Mouse (Mus musculus): ENCODE measurements around the gene Olfr1443.
"Not testable (repeated sequence)": the region's sequence is repeated elsewhere in the genome, so short reads cannot be mapped to it uniquely, and the experiment has no call there.

The Olfr1443 gene

DNA sequence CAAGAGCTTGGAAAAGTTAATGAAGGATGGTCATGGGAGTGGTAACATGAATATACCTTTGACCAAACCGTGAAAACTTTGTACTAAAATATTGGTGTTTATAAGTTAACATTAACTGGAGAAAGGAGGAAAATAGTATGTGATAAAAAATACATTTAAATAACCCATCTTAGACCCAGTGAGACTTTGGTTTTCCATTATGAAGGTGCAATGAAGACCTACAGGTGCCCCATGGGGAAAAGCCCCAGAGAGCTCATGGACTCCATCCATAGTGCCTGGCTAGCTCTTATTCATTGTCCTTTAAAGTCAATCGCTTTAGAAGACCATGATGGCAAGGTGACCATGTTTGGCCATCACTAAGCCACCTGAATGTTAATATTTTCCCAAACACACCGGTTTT, at the start of gene Olfr1443:
Gene Olfr1443, plus strand, starts transcription at position 301 of the 400 bp plus-strand sequence.
- no peak for DNase-seq (ENCODE audit: low read depth)

DNA sequence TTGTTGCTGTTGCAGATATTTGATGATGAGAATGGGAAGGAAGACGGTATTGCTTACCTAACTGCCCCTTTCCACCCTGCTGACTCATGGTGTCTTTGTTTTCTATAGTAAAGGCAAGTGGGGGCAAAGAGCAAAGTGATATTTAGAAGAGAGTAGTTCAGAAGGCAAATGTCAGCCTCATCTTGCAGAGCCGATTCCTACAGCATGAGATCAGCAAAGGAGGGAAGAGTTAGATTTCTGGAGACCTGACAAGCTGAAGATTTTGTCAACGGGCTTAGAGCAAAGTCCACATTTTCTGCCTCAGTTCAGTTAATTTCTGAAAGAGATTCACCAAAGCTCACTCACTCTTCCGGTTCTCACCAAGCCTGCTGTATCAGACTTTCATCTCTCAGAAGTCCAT, 44.7 kb upstream of the Olfr1443 start, which contains the start of gene Glyat:
Gene Glyat, plus strand, starts transcription at position 133 of the 400 bp plus-strand sequence.
- DNase-seq (ENCODE audit: low read depth) = no peak

DNA sequence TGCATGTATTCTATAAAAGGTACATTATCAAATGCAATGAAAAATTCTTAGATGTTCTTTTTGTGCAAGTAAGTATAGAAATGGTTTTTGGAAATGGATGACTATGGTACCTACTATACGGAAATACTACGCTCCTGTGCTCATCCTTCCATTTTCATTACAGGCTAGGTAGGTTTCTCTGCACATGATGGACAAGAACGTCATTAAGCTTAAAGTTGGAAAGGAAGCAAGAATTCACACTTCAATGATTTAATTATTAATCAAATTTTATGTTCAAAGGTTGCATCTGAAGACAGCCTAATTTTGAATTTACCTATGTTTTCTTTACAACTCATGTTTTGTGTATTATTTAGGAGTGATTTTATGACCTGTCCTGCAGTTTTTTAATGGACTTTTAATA, 43.7 kb upstream of the Olfr1443 start:
- no peak for DNase-seq (ENCODE audit: low read depth)

DNA sequence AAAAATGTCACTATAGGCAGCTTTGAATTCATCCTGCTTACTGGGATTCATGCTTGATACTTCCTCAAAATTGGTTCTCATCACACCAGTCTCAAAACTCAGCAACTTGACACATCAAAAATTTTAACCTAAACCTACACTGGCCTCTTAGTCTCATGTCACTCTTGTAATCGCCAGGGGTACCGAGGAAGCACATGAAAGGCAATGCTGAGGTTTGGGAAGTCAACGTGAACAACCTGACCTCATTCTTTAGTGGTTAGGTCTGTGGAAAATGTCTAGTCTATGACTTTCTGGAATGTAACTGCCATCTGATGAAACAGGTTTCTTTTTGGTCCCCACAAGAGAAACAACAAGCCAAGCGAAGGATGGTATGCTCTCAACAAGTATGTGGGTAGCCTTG, 42.9 kb upstream of the Olfr1443 start:
- DNase-seq (ENCODE audit: low read depth) = no peak

DNA sequence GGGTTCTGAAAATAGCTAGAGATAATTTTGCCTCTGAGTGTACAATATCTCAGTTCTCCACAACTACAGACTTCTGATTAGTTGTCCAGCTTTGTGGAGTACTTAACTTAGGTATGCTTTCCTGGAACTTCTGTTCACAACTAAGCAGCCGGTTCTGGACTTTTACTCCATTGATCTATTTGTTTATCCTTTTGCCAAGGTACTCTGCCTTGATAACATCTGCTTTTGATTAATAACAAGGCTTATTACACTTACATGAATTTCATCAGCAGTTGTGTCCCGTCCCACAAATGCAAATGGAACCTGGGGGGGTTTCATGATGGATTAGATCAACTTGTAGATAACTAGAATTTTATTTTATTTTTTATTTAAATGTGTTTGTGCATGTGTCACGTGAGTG, 41.0 kb upstream of the Olfr1443 start:
- DNase-seq (ENCODE audit: low read depth) = no peak

DNA sequence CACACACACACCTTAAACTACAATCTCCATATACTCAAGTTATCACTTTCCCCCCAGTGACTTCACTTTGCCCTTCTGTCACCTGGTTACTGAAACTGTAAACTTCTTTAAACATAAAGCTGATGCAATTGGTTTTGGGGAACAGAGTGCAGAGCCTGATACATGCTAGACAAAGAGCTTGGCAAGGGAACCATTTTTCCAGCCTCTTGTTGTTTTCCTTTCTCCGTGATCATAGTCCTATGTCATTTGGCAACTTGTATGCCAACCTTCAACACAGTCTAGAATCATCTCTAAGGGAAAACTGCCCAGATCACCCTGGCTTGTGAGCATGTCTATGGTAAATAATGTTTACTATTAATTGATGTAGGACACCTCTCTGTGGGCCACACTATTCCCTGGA, 39.9 kb upstream of the Olfr1443 start:
- DNase-seq (ENCODE audit: low read depth) = no peak

DNA sequence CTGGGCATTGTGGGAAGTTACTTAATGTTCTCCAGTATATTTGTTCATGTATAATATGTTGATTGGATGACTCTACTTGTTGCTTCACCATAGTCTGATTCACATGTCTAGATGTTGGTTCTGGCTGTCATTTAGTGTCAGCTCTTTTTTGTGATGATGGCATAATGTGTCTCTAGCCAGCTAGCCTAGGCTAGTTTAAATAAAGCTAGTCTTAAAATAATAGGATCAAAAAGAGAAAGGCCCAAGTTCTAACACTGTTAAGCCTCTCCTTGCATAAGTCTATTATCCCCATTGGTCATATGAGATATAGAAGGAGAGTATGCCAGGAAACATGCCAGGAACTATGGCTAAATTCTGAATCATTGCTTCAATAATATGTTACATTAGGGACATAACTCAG, 28.4 kb upstream of the Olfr1443 start:
- DNase-seq (ENCODE audit: low read depth) = no peak

DNA sequence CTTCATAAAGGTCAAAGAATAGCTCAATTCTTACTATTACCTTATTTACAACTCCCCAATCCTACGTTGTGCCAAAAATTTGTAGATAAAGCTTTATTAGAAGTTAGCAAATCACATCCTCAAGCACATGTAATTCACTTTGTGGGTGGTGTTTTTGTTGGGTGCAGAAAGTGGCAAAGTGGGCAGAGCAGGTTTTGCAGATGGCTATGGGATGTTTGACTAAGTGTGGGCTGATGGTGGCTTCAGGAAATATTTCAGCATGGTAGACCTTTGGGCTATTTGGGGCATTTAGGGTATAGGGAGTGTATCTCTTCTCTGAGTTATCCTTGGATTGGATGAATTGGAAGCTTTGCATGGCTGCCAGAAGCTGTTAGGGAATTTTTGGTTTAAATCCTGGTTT, 11.8 kb upstream of the Olfr1443 start:
- DNase-seq (ENCODE audit: low read depth) = no peak

DNA sequence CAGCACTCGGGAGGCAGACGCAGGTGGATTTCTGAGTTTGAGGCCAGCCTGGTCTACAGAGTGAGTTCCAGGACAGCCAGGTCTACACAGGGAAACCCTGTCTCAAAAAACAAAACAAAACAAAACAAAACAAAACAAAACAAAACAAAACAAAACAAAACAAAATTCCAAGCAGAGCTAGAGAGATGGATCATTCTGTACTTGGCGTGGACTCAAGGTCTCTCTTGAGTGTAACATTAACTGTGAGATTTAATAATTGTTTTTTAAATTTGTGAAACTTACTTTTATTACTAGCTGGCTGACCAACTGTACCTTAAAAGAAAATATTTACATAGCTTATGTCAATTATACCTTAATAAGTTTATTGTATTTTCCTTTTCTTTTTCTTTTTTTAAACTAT, 9.3 kb upstream of the Olfr1443 start:
- DNase-seq (ENCODE audit: low read depth) = not testable (repeated sequence)

DNA sequence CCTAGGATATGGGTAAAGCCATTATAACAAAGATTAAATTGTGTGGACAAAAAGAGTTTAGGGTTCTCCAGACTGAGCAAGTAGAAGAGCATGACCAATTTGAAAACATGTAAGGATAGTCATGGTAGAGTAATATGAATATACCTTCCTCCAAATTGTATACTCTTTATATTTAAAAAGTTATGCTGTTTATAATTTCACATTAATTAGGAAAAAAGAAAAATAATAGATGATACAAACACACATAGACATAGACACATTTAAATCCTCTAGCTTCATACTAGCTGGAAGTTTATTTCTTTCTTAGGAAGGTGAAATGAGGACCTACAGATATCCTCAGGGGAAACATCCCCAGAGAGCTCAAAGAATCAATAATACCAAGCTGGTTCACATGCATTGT, 7.8 kb upstream of the Olfr1443 start, which contains the start of gene Olfr1442:
Gene Olfr1442, plus strand, starts transcription at position 301 of the 400 bp plus-strand sequence.
- DNase-seq (ENCODE audit: low read depth) = no peak

DNA sequence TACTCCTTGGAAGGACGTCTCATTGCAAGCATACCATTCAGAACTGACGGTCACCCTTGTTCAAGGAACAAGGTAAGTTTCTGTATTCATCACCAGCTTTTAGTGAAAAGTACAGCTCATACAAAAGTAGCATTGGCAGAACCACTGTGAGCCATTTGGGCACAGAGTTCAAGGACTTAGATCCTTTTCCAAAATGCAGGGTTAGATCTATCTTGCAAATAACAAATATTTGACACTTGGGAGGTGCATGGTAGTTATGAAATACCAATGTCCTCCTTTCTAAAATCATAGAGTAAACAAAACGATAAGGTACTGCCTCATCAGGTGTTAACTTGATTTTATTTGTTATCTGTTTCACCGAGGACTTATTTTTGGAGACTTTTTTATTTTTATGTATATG, 6.9 kb upstream of the Olfr1443 start:
- DNase-seq (ENCODE audit: low read depth) = no peak

DNA sequence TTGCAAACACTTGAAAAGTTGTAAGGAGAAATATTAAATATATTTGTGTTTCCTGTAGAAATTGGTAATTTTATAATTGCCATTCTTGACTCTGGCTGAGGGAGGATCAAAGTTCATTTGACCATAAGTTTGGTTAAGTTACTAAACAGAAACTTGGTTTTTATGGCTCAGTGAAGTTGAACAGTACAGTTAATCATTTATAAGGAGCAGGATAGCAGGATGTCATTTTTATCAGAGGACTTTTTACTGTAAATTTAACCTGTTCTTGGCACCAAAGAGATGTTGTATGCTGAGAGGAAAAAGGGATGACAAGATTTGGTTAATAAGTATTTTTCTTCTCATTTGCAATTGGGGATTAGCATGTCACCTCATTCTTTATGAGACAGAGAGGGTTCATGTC, 6.7 kb downstream of the Olfr1443 start:
- no peak for DNase-seq (ENCODE audit: low read depth)

DNA sequence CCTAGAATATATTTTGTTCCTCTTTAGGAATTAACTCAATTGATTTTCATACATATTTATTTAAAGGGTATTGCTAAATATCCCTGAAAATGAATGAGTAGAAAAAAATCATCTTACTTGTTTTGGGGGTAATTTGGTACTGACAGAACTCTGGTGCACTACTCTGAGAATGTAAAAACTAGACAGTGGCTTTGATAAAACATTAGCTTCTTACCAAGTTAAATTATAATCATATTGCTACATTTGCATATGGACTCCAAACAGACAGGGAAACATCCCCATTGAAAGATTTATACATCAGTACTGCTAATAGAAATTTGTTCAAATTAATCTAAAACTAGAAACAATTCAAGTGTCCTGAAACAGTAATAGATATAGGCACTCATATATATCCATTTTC, 7.3 kb downstream of the Olfr1443 start:
- no peak for DNase-seq (ENCODE audit: low read depth)

DNA sequence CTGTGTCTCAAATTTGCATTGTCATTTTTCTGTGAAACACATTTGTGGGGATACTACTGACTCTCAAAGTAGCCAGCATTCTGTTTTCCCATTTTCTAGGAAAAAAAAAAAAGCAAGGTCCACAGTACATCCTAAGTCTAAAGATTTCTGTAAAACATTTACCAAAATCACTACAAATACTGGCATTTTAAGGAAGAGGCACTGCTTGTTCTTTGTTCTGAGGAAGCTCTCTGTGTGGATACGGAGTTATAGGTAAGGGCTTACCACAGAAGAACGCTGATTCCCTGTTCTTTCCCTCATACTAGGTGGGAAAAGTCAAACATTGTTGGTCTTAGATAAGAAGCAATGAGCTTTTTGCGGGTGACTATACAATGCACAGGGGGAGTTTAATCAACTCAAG, 17.7 kb downstream of the Olfr1443 start, which contains the start of gene Keg1:
Gene Keg1, plus strand, starts transcription at position 197 of the 400 bp plus-strand sequence.
- DNase-seq (ENCODE audit: low read depth) = no peak

DNA sequence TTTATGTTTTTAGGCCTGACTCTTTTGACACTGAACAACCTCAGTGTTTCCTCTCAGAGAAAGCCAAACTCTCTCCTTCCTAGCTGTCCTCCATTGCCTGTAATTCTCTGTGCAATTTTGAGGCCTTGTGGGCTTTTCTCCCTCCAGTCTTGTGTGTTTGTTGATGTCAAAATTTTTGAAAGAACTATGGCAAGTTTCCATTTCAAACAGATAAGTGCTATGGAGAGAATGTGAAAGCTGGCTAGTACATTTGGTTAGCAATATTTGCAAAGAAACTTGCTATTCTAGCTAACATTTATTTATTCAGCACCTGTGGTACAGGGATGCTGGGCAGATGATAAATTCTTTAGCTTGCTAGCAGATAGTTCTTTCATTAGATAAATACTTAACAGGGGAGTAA, 18.3 kb downstream of the Olfr1443 start:
- no peak for DNase-seq (ENCODE audit: low read depth)

DNA sequence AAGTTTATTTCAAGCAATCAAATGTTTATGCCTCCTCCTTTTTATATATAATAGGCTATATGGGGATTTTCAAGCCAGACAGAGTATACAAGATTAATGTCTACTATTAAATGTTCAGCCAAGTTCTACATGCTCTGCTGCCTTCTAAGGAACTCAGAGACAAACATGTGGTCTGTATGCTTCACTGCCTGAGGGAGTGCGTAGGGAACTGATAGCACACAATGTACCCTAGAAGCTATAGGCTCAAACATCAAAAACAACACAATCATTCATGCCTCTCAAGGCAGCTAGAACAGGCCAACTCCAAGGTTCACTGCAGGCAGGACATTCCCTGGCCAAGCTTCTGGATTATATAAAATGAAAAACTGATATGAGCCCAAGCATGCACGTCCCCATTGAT, 30.5 kb downstream of the Olfr1443 start:
- no peak for DNase-seq (ENCODE audit: low read depth)

DNA sequence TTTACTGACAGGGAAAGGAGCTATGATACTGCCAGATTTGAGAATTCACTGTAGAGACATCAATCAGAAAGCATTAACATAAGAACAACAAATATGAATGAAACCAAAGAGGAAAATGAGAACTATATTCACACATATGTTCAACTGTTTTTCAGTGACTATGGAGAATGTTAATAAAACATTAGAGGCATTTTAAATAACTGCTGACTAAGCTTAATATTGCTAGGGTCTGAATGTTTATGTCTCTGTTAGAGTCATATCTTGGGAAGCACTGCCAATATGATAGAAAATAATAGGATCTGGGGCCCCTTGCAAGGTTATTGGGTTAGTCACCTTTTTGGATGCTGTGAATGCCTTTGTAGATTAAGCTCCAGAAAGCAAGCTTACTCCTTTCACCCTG, 31.1 kb downstream of the Olfr1443 start:
- DNase-seq (ENCODE audit: low read depth) = no peak

DNA sequence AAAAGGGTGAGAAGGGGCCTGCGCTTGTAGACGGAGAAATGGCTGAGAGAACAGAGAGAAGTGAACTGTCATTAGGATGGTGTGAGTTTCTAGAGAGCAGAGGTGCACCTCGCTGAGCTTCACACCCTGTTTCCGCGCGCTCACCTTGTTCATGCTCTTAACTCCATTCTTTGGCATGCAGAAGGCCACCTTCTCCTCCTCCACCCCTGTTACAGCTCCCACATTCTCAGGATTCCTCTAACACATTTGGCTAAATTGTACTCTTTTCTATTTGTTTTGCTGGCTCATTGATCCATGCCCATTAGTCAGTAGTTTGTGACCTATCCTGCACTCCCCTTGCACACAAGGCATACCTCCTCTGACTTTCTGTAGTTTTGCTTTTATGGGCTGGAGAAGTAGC, 41.3 kb downstream of the Olfr1443 start:
- no peak for DNase-seq (ENCODE audit: low read depth)

DNA sequence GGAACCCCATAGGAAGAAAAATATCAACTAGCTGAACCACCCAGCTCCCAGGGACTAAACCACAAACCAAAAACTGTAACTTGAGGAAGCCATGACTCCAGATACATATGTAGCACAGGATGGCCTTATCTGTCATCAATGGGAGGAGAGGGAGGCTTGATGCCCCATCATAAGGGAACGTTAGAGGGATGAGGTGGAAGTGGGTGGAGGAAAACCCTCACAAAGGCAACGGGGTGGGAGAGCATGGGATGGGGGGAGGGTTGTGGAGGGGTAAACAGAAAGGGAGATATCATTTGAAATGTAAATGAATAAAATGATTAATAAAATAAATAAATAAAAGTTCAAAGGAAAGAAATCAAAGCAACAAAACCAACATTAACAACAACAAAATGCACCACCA, 42.6 kb downstream of the Olfr1443 start:
- DNase-seq (ENCODE audit: low read depth) = no peak

DNA sequence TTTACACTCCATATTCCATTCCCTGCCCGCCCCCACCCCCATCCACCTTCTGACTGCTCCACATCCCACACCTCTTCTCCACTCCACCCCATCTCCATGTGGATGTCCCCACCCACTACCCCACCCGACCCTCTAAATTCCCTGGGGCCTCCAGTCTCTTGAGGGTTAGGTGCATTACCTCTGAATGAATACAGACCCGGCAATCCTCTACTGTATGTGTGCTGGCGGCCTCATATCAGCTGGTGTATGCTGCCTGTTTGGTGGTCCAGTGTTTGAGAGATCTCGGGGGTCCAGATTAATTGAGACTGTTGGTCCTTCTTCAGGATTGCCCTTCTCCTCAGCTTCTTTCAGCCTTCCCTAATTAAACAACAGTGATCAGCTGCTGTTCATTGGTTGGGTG, 43.0 kb downstream of the Olfr1443 start:
- DNase-seq (ENCODE audit: low read depth) = not testable (repeated sequence)

DNA sequence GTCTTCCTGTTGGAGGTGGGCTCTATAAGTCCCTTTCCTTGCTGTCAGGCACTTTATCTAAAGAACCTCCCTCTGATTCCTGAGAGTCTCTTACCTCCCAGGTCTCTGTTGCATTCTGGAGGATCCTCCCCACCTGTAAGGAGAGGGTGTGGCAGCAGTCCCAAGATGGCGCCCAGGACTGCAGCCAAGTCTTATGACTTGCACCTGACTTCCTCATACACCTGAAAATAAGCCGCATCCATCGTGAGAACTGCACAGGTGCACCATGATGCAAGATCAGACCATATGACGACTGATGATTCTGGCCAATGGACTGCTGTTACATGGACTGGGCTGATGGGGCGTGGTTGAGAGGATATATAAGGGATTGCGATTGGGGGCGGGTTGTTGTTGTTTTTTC, 43.7 kb downstream of the Olfr1443 start:
- DNase-seq (ENCODE audit: low read depth) = not testable (repeated sequence)

DNA sequence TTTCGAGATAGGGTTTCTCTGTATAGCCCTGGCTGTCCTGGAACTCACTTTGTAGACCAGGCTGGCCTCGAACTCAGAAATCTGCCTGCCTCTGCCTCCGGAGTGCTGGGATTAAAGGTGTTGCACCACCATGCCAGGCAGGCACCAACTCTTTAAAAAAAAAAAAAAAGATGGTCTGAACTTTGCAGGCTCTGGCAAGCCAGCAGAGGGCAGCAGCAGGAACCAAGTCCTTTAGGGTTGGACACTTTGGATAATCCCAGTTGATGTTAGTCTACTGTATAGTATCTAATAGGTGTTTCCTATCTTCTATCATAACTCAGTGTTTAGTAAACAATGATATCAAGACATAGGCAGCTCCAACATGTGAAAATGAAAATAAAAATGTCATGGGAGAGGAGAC, 44.4 kb downstream of the Olfr1443 start:
- peak; percentile 3 for DNase-seq (ENCODE audit: low read depth)

DNA sequence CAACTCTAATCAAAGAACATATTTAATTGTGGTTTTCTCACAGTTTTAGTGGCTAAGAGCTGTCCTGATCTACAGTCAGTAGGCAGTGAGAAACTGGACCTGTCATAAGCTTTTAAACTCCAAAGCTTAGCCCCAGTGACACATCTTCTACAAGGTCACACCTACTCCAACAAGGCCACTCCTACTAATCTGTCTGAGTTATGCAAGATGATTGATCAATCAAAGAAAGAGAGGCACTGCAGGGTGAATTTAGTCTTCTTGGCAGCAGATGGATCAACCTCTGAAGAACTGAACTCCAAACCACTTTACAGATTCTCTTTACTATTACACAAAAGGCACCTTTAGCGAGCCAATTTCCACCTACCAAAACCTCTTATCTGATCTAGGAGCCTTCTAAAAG, 47.9 kb downstream of the Olfr1443 start:
- DNase-seq (ENCODE audit: low read depth) = no peak

DNA sequence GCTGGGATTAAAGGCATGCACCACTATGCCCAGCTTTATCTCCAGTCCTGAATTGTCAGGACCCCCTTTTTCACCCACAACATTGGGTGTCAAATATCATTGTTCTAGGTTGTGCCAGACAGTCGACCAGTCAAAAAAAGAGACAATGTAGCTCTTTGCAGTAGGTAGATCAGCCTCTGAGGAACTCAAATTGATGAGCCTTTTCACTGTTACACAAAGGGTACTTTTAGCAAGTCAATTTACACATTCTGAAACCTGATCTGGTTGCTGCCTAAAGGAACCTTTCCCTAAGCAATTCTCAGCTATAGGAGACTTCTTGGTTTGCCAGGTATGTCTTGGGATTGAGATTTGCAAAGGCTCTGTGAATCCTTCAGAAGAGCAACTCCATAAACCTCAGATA, 53.1 kb downstream of the Olfr1443 start:
- no peak for DNase-seq (ENCODE audit: low read depth)

DNA sequence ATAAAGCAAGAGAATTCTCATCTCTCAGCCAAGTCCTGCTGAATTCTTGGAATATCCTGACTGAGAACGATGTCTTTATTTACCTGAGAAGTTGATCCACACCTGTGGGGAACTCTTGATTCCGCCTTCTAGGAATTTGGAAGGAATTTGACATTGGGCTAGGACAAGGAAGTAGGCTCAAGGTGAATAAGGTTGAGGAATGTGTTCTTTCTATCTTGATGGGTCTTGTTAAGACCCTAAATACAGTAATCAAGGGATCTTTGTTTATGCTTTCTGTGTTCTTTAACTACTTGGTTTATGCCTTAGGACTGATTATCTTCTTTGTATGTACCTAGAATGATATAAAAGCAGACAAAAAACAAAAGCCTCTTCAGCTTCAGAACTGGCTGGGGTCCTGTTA, 54.0 kb downstream of the Olfr1443 start:
- no peak for DNase-seq (ENCODE audit: low read depth)
